9 mouse cellular contexts compared by ENCODE assay signal in the genomic region with DNA sequence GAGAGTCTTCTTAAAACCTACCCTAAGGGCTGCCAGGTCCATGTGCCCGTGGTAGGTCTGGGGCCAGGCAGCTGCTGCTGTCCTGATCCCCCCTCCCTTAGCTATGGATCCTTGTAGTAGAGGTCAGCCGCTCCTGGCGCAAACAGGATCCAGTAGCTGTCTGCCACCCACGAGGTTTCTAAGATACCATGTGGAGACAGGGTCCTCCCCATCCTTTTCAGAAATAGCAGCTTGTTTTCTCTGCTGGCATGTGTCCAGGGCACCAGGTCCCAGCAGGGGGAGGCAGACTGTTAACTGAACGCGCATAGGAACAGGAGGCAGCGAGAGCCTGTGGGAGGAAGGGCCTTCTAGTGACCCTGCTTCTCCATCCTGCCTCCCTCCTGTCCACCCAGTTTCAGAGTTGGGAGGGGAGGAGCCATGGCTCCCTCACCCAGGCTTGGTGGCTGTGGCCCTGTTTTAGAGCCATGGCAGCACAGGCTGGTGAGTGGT. TPM values are rescaled to one million over a fixed set of nuclear protein-coding genes. Genes with fewer than 3 reads are reported as not detected.
DNase-seq lines count a peak whose midpoint lies in the region; ATAC-seq and TF ChIP-seq lines count a peak whose summit lies in the region.
"Had no signal": no experiment of that assay in that cellular context is flagged by ENCODE, and none has a peak within 500 bp of the region (broad histone marks: within the 10 kb centered on the region; RNA-seq: fewer than 3 reads in every experiment).

No protein-coding gene starts in this region.

- peaks cover 15% of the 10 kb centered on the region for H3K4me1 ChIP-seq in embryonic facial prominence, embryonic 15.5 days
- H3K4me1 ChIP-seq in heart, postnatal 0 days (ENCODE audit: control insufficient read depth, insufficient read depth) = peaks cover 15% of the 10 kb centered on the region; the same call in 1 of the 2 replicates
- H3K4me1 ChIP-seq in liver, postnatal 0 days (ENCODE audit: insufficient read depth) = peaks cover 15% of the 10 kb centered on the region

- DNase-seq in right cerebral cortex, adult 18-20 months = peak; percentile 66
- DNase-seq in right cerebral cortex, postnatal 25 days = no peak
- DNase-seq in heart, postnatal 0 days (ENCODE audit: low spot score) = peak; percentile 82
- DNase-seq in kidney, postnatal 4 days = peak; percentile 82 to 88
- DNase-seq in liver, postnatal 0 days = no peak
- DNase-seq in right cerebral cortex, adult 2 months (ENCODE audit: low spot score in 2 of 2) = peak; percentile 68 to 73
- no peak for DNase-seq in urinary bladder, adult 2 months (ENCODE audit: low spot score)

- no peaks in the 10 kb centered on the region for H3K9me3 ChIP-seq in embryonic facial prominence, embryonic 15.5 days (replicated peaks)
- H3K9me3 ChIP-seq in heart, postnatal 0 days (replicated peaks; ENCODE audit: control insufficient read depth, low read length) = no peaks in the 10 kb centered on the region
- no peaks in the 10 kb centered on the region for H3K9me3 ChIP-seq in liver, postnatal 0 days (ENCODE audit: low read length)
- H3K9me3 ChIP-seq: G1E had no signal

- H3K36me3 ChIP-seq in embryonic facial prominence, embryonic 15.5 days = peaks cover 52% of the 10 kb centered on the region
- peaks cover 35% of the 10 kb centered on the region for H3K36me3 ChIP-seq in heart, postnatal 0 days (replicated peaks; ENCODE audit: control insufficient read depth, insufficient read depth, low read length)
- H3K36me3 ChIP-seq in liver, postnatal 0 days (replicated peaks; ENCODE audit: insufficient read depth, low read length) = peaks cover 35% of the 10 kb centered on the region

- no peaks in the 10 kb centered on the region for H3K27me3 ChIP-seq in embryonic facial prominence, embryonic 15.5 days
- no peaks in the 10 kb centered on the region for H3K27me3 ChIP-seq in heart, postnatal 0 days (ENCODE audit: control insufficient read depth, insufficient read depth, low read length)
- no peaks in the 10 kb centered on the region for H3K27me3 ChIP-seq in liver, postnatal 0 days (ENCODE audit: insufficient read depth, low read length)

- no peak overlapping the region for H3K4me3 ChIP-seq in embryonic facial prominence, embryonic 15.5 days (replicated peaks)
- no peak overlapping the region for H3K4me3 ChIP-seq in heart, postnatal 0 days (ENCODE audit: low read depth, low read length)
- no peak overlapping the region for H3K4me3 ChIP-seq in liver, postnatal 0 days (ENCODE audit: low read depth, low read length)

- no peak overlapping the region for H3K4me2 ChIP-seq in embryonic facial prominence, embryonic 15.5 days (replicated peaks)
- no peak overlapping the region for H3K4me2 ChIP-seq in heart, postnatal 0 days (ENCODE audit: low read depth, low read length)
- H3K4me2 ChIP-seq in liver, postnatal 0 days (ENCODE audit: low read depth, low read length) = no peak overlapping the region

- TF ChIP-seq CTCF in heart, postnatal 0 days (IDR thresholded peaks at IDR 0.05; ENCODE audit: low read depth) = peak; percentile 55
- peak; percentile 52 for TF ChIP-seq CTCF in liver, postnatal 0 days (IDR thresholded peaks at IDR 0.05; ENCODE audit: low read depth)

- H3K27ac ChIP-seq in embryonic facial prominence, embryonic 15.5 days (replicated peaks) = peak overlapping the region; percentile 55
- H3K27ac ChIP-seq in heart, postnatal 0 days (ENCODE audit: low read depth) = peak overlapping the region; percentile 52
- H3K27ac ChIP-seq in liver, postnatal 0 days (ENCODE audit: low read depth) = no peak overlapping the region

- TF ChIP-seq EP300 in heart, postnatal 0 days (IDR thresholded peaks at IDR 0.05; ENCODE audit: low read depth) = no peak
- no peak for TF ChIP-seq EP300 in liver, postnatal 0 days (IDR thresholded peaks at IDR 0.05; ENCODE audit: low read depth)

- peak; percentile 49 for ATAC-seq in embryonic facial prominence, embryonic 15.5 days (ENCODE audit: insufficient number of reproducible peaks, low FRiP score, low TSS enrichment, low read depth)
- peak; percentile 82 for ATAC-seq in heart, postnatal 0 days (ENCODE audit: insufficient read depth, low read depth)
- peak; percentile 46; the same call in 1 of the 2 replicates for ATAC-seq in liver, postnatal 0 days

- WGBS in embryonic facial prominence, embryonic 15.5 days = 17% methylated on average over 7 of the region's 7 CpGs
- 3% methylated on average over 7 of the region's 7 CpGs for WGBS in heart, postnatal 0 days
- WGBS in liver, postnatal 0 days (ENCODE audit: insufficient replicate concordance) = 39% methylated on average over 7 of the region's 7 CpGs

- H3K9ac ChIP-seq in embryonic facial prominence, embryonic 15.5 days = no peak overlapping the region
- no peak overlapping the region for H3K9ac ChIP-seq in heart, postnatal 0 days (replicated peaks; ENCODE audit: low read depth, low read length)
- no peak overlapping the region for H3K9ac ChIP-seq in liver, postnatal 0 days (replicated peaks)

RNA-seq across cellular contexts. Expression of a gene that starts 16.2 kb away (rescaled TPM):
- polyA plus RNA-seq in embryonic facial prominence, embryonic 15.5 days (2015; fragmentation: Nextera tagmentation; extraction: Ambion mirVana) = 79.2 and 80.1 TPM in 2 replicates
- 90.0 and 102 TPM in 2 replicates for total RNA-seq in heart, postnatal 0 days (2014; rRNA removed; ENCODE audit: low replicate concordance)
- 63.6 and 73.9 TPM in 2 replicates for polyA plus RNA-seq in heart, postnatal 0 days (2015; fragmentation: Nextera tagmentation; extraction: Ambion mirVana)
- 39.5 and 44.0 TPM in 2 replicates for polyA plus RNA-seq in liver, postnatal 0 days (2015; fragmentation: Nextera tagmentation; extraction: Ambion mirVana)
- polyA plus RNA-seq in urinary bladder, adult 2 months (2012; rRNA removed) = 78.6 and 81.3 TPM in 2 replicates

RNA-seq across cellular contexts. Expression of a gene that starts 16.4 kb away (rescaled TPM):
- 14.5 and 16.2 TPM in 2 replicates for polyA plus RNA-seq in embryonic facial prominence, embryonic 15.5 days (2015; fragmentation: Nextera tagmentation; extraction: Ambion mirVana)
- 17.2 and 17.6 TPM in 2 replicates for total RNA-seq in heart, postnatal 0 days (2014; rRNA removed; ENCODE audit: low replicate concordance)
- polyA plus RNA-seq in heart, postnatal 0 days (2015; fragmentation: Nextera tagmentation; extraction: Ambion mirVana) = 9.1 and 12.2 TPM in 2 replicates
- polyA plus RNA-seq in liver, postnatal 0 days (2015; fragmentation: Nextera tagmentation; extraction: Ambion mirVana) = 4.7 and 4.9 TPM in 2 replicates
- polyA plus RNA-seq in urinary bladder, adult 2 months (2012; rRNA removed) = 15.1 and 15.2 TPM in 2 replicates

RNA-seq across cellular contexts. Expression of a gene that starts 54.7 kb away (rescaled TPM):
- 17.0 and 20.5 TPM in 2 replicates for polyA plus RNA-seq in embryonic facial prominence, embryonic 15.5 days (2015; fragmentation: Nextera tagmentation; extraction: Ambion mirVana)
- total RNA-seq in heart, postnatal 0 days (2014; rRNA removed; ENCODE audit: low replicate concordance) = 31.9 and 51.5 TPM in 2 replicates
- 9.9 and 10.7 TPM in 2 replicates for polyA plus RNA-seq in heart, postnatal 0 days (2015; fragmentation: Nextera tagmentation; extraction: Ambion mirVana)
- polyA plus RNA-seq in liver, postnatal 0 days (2015; fragmentation: Nextera tagmentation; extraction: Ambion mirVana) = 7.5 and 9.3 TPM in 2 replicates
- polyA plus RNA-seq in urinary bladder, adult 2 months (2012; rRNA removed) = 35.8 and 40.0 TPM in 2 replicates

Comparison
In these comparisons a context has a peak if more than half of its experiments do, and no peak if none do; other contexts are left out.
1. DNase-seq: peak in right cerebral cortex, adult 18-20 months (single experiment), heart, postnatal 0 days (single experiment), kidney, postnatal 4 days (2 of 2) and right cerebral cortex, adult 2 months (2 of 2); none in right cerebral cortex, postnatal 25 days (single experiment), liver, postnatal 0 days (single experiment) and urinary bladder, adult 2 months (single experiment).
2. Peak in every context shown above with its lines, with median percentiles within 50 percentile points of each other: ATAC-seq.